Mouse (Mus musculus): ENCODE results near the gene Amer2.

GRCm38 (mm10) chr14:60358347-60358746 lies 14.7 kb upstream of the Amer2 start:
- TF ChIP-seq CTCF (conservative IDR thresholded peaks at IDR 0.05; ENCODE audit: low read length) (no peak), NANOG (IDR thresholded peaks at IDR 0.05; ENCODE audit: borderline replicate concordance, low read length) (no peak)
